Mouse (Mus musculus): ENCODE measurements around the gene Macrod2. TPM values are rescaled to one million over a fixed set of nuclear protein-coding genes. Genes with fewer than 3 reads are reported as not detected.
A peak's percentile ranks its signal among the peaks of the same experiment; 100 is the strongest.

Gene Macrod2
- polyA plus RNA-seq, 1 experiment from 2014 or later = 90.5 TPM

GRCm38 (mm10) chr2:141073981-141074855 lies 679.1 kb downstream of the Macrod2 start:
- no peak overlapping the region for H3K9ac ChIP-seq
- H3K4me3 ChIP-seq = no peak overlapping the region
- 26% methylated on average over 8 of the region's 8 CpGs for WGBS
- no peaks in the 10 kb centered on the region for H3K27me3 ChIP-seq (replicated peaks)
- peak overlapping the region; percentile 45; the same call in 1 of the 2 replicates for H3K27ac ChIP-seq
- no peak overlapping the region for H3K4me2 ChIP-seq
- H3K36me3 ChIP-seq (replicated peaks) = no peaks in the 10 kb centered on the region
- ATAC-seq (replicated peaks) = peak; percentile 92
- H3K4me1 ChIP-seq = peaks cover 4% of the 10 kb centered on the region; the same call in 1 of the 2 replicates
- no peaks in the 10 kb centered on the region for H3K9me3 ChIP-seq

GRCm38 (mm10) chr2:141078221-141078620 lies 683.1 kb downstream of the Macrod2 start:
- Histone ChIP-seq H3K9me3 (no peaks in the 10 kb centered on the region), H3K4me2 (no peak overlapping the region), H3K4me3 (no peak overlapping the region), H3K9ac (no peak overlapping the region), H3K4me1 (no peaks in the 10 kb centered on the region), H3K27ac (no peak overlapping the region), H3K27me3 (replicated peaks) (no peaks in the 10 kb centered on the region), H3K36me3 (replicated peaks) (no peaks in the 10 kb centered on the region)
- ATAC-seq (replicated peaks) = no peak

- no peak overlapping the region for H3K27ac ChIP-seq
- no peak overlapping the region for H3K4me2 ChIP-seq
- H3K36me3 ChIP-seq (replicated peaks) = no peaks in the 10 kb centered on the region
- H3K4me1 ChIP-seq = no peaks in the 10 kb centered on the region
- no peak overlapping the region for H3K9ac ChIP-seq
- H3K27me3 ChIP-seq (replicated peaks) = no peaks in the 10 kb centered on the region
- no peak overlapping the region for H3K4me3 ChIP-seq
- no peak for ATAC-seq (replicated peaks)
- no peaks in the 10 kb centered on the region for H3K9me3 ChIP-seq
- WGBS = 78% methylated on average over 3 of the region's 3 CpGs
Measured at GRCm38 (mm10) chr2:141091320-141091719, 696.2 kb downstream of the Macrod2 start.

GRCm38 (mm10) chr2:141117579-141117978 lies 722.5 kb downstream of the Macrod2 start:
- no peak for ATAC-seq (replicated peaks)
- Histone ChIP-seq H3K27ac (no peak overlapping the region), H3K36me3 (replicated peaks) (no peaks in the 10 kb centered on the region), H3K4me2 (no peak overlapping the region), H3K9me3 (no peaks in the 10 kb centered on the region), H3K4me3 (no peak overlapping the region), H3K9ac (no peak overlapping the region), H3K27me3 (replicated peaks) (no peaks in the 10 kb centered on the region), H3K4me1 (no peaks in the 10 kb centered on the region)
- WGBS = 81% methylated on average over 1 of the region's 1 CpGs

GRCm38 (mm10) chr2:141123875-141124274 lies 728.8 kb downstream of the Macrod2 start:
- no peaks in the 10 kb centered on the region for H3K9me3 ChIP-seq
- no peaks in the 10 kb centered on the region for H3K36me3 ChIP-seq (replicated peaks)
- WGBS = 85% methylated on average over 1 of the region's 1 CpGs
- no peaks in the 10 kb centered on the region for H3K4me1 ChIP-seq
- H3K27ac ChIP-seq = no peak overlapping the region
- H3K9ac ChIP-seq = no peak overlapping the region
- ATAC-seq (replicated peaks) = no peak
- H3K4me3 ChIP-seq = no peak overlapping the region
- H3K27me3 ChIP-seq (replicated peaks) = no peaks in the 10 kb centered on the region
- no peak overlapping the region for H3K4me2 ChIP-seq

- Histone ChIP-seq H3K4me3 (no peak overlapping the region), H3K9me3 (no peaks in the 10 kb centered on the region), H3K4me2 (no peak overlapping the region), H3K27me3 (replicated peaks) (no peaks in the 10 kb centered on the region), H3K27ac (no peak overlapping the region), H3K36me3 (replicated peaks) (no peaks in the 10 kb centered on the region), H3K9ac (no peak overlapping the region), H3K4me1 (no peaks in the 10 kb centered on the region)
- ATAC-seq (replicated peaks) = no peak
Measured at GRCm38 (mm10) chr2:141125638-141126037, 730.5 kb downstream of the Macrod2 start.

GRCm38 (mm10) chr2:141142266-141142665 lies 747.2 kb downstream of the Macrod2 start:
- Histone ChIP-seq H3K9ac (no peak overlapping the region), H3K9me3 (no peaks in the 10 kb centered on the region), H3K4me3 (no peak overlapping the region), H3K27me3 (replicated peaks) (no peaks in the 10 kb centered on the region), H3K4me2 (no peak overlapping the region), H3K27ac (no peak overlapping the region), H3K36me3 (replicated peaks) (no peaks in the 10 kb centered on the region), H3K4me1 (no peaks in the 10 kb centered on the region)
- ATAC-seq (replicated peaks) = no peak
- 35% methylated on average over 2 of the region's 2 CpGs for WGBS

- no peaks in the 10 kb centered on the region for H3K9me3 ChIP-seq
- 34% methylated on average over 7 of the region's 7 CpGs for WGBS
- no peak overlapping the region for H3K4me2 ChIP-seq
- no peak overlapping the region for H3K4me3 ChIP-seq
- peak overlapping the region; percentile 62 for H3K27ac ChIP-seq
- no peaks in the 10 kb centered on the region for H3K36me3 ChIP-seq (replicated peaks)
- peaks cover 20% of the 10 kb centered on the region for H3K4me1 ChIP-seq
- H3K27me3 ChIP-seq (replicated peaks) = no peaks in the 10 kb centered on the region
- peak; percentile 92 for ATAC-seq (replicated peaks)
- H3K9ac ChIP-seq = no peak overlapping the region
Measured at GRCm38 (mm10) chr2:141152011-141152772, 757.1 kb downstream of the Macrod2 start.

GRCm38 (mm10) chr2:141155972-141156371 lies 760.9 kb downstream of the Macrod2 start:
- Histone ChIP-seq H3K4me3 (no peak overlapping the region), H3K9ac (no peak overlapping the region), H3K36me3 (replicated peaks) (no peaks in the 10 kb centered on the region), H3K9me3 (no peaks in the 10 kb centered on the region), H3K27me3 (replicated peaks) (no peaks in the 10 kb centered on the region), H3K4me2 (no peak overlapping the region), H3K4me1 (peaks cover 33% of the 10 kb centered on the region), H3K27ac (no peak overlapping the region)
- ATAC-seq (replicated peaks) = no peak
- WGBS = 68% methylated on average over 4 of the region's 4 CpGs

- WGBS = 41% methylated on average over 7 of the region's 7 CpGs
- 0 out of 2 replicates have a peak, but pooled peaks have one; percentile 56 for ATAC-seq (replicated peaks)
- Histone ChIP-seq H3K9me3 (no peaks in the 10 kb centered on the region), H3K4me3 (no peak overlapping the region), H3K4me2 (no peak overlapping the region), H3K4me1 (peaks cover 28% of the 10 kb centered on the region), H3K27me3 (replicated peaks) (no peaks in the 10 kb centered on the region), H3K36me3 (replicated peaks) (no peaks in the 10 kb centered on the region), H3K9ac (no peak overlapping the region), H3K27ac (peak overlapping the region; percentile 43; the same call in 1 of the 2 replicates)
Measured at GRCm38 (mm10) chr2:141156979-141157593, 762.0 kb downstream of the Macrod2 start.

GRCm38 (mm10) chr2:141158161-141158560 lies 763.1 kb downstream of the Macrod2 start:
- Histone ChIP-seq H3K27me3 (replicated peaks) (no peaks in the 10 kb centered on the region), H3K4me1 (peaks cover 23% of the 10 kb centered on the region), H3K4me3 (no peak overlapping the region), H3K27ac (0 out of 2 replicates have a peak overlapping the region, but pooled peaks have one; percentile 29), H3K9me3 (no peaks in the 10 kb centered on the region), H3K4me2 (no peak overlapping the region), H3K9ac (no peak overlapping the region), H3K36me3 (replicated peaks) (no peaks in the 10 kb centered on the region)
- 23% methylated on average over 7 of the region's 7 CpGs for WGBS
- ATAC-seq (replicated peaks) = 0 out of 2 replicates have a peak, but pooled peaks have one; percentile 39

GRCm38 (mm10) chr2:141163918-141164317 lies 768.8 kb downstream of the Macrod2 start:
- H3K36me3 ChIP-seq (replicated peaks) = no peaks in the 10 kb centered on the region
- no peak for ATAC-seq (replicated peaks)
- H3K27me3 ChIP-seq (replicated peaks) = no peaks in the 10 kb centered on the region
- H3K9me3 ChIP-seq = no peaks in the 10 kb centered on the region
- no peak overlapping the region for H3K4me2 ChIP-seq
- 21% methylated on average over 4 of the region's 4 CpGs for WGBS
- no peak overlapping the region for H3K27ac ChIP-seq
- H3K4me3 ChIP-seq = no peak overlapping the region
- H3K4me1 ChIP-seq = no peaks in the 10 kb centered on the region
- H3K9ac ChIP-seq = no peak overlapping the region

All from midbrain, embryonic 15.5 days (tissue).